Mouse (Mus musculus): ENCODE measurements at regions not wholly inside any gene's neighbourhood (a gene's known extent, or its start where the extent isn't known, plus 50 kb on each side); places are given as distances from the start of the nearest gene placed in this dataset.

DNA sequence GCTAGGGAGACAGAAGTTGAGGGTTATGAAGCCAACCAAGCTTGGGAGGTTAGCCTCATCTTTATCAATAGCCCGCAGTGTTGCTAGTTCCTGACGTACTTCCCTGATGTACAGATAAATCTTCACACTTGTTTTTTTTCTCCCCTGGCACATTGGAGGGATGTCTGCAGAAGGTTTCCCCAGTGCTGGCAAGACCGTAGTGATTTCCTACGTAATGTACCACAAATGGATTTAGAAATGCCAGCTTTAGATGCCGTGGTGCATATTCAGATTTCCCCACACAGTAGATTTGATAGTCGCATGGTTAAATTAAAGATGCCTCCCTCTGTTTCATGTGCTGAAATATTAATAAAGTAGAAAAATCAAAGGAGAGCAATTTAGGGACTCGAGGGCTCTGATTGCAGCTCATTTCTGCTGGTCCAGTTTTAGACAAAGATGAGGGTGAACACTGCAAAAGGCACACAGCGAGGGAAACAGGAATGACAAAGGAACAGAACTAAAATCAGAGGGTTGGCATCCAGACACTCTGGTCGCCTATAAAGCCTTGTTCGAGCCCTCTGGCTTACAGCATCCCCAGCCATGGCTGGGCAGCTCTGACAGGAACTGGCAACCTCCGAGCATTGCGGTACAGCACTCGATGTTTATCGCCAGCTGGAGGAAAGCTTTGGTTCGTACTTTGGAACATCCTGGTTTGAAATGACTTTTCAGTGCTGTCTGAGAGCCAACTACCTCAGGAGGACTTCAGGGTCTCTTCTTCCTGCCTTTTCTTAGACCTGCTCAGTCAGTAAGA lies 94.8 kb upstream of the Phyhipl start:
- TF ChIP-seq CTCF (conservative IDR thresholded peaks at IDR 0.05; ENCODE audit: insufficient read depth, insufficient read length, low read depth, low read length) (no peak), POLR2A (IDR thresholded peaks at IDR 0.05; ENCODE audit: low read depth, low read length) (no peak)
